Mouse (Mus musculus) embryonic facial prominence, embryonic 11.5 days (tissue): ENCODE data around the gene Pfn3. TPM values are rescaled to one million over a fixed set of nuclear protein-coding genes. Genes with fewer than 3 reads are reported as not detected.

Experiments used
- ATAC-seq: fragments of 200-750 bp; cut with Nextera tagmentation; replicated peaks from 2 replicates; pipeline ENCODE4 v1.8.0; 2017; ENCODE audit warnings: low read depth; ENCODE audit not compliant: insufficient number of reproducible peaks, low FRiP score, low TSS enrichment
- DNase-seq: peaks from one replicate; pipeline ENCODE4 v3.0.0-alpha.2; 2015; ENCODE audit warnings: low spot score
- H3K27ac ChIP-seq: fragments of 300-500 bp; sonication (generic); replicated peaks from 2 replicates; pipeline ENCODE4 v1.5.1; 2014; ENCODE audit warnings: mild to moderate bottlenecking, low read depth, low read length, control low read depth
- H3K27me3 ChIP-seq: fragments of 300-500 bp; sonication (generic); 2 replicates; pipeline ENCODE4 v1.6.1; 2014; ENCODE audit warnings: mild to moderate bottlenecking, low read length, moderate library complexity, mixed read lengths; ENCODE audit not compliant: control insufficient read depth, insufficient read depth
- H3K36me3 ChIP-seq: fragments of 300-500 bp; sonication (generic); replicated peaks from 2 replicates; pipeline ENCODE4 v1.6.1; 2014; ENCODE audit warnings: low read depth, mild to moderate bottlenecking, low read length, moderate library complexity, mixed read lengths; ENCODE audit not compliant: control insufficient read depth, insufficient read depth
- H3K4me1 ChIP-seq: fragments of 300-500 bp; sonication (generic); 2 replicates; pipeline ENCODE4 v1.6.1; 2014; ENCODE audit warnings: low read length, mixed read lengths; ENCODE audit not compliant: control insufficient read depth, insufficient read depth
- H3K4me2 ChIP-seq: fragments of 300-500 bp; sonication (generic); 2 replicates; pipeline ENCODE4 v1.6.1; 2014; ENCODE audit warnings: low read depth, mild to moderate bottlenecking, control low read depth, low read length, moderate library complexity
- H3K4me3 ChIP-seq: fragments of 300-500 bp; sonication (generic); 2 replicates; pipeline ENCODE4 v1.5.1; 2014; ENCODE audit warnings: low read depth, low read length, control low read depth
- H3K9ac ChIP-seq: fragments of 300-500 bp; sonication (generic); replicated peaks from 2 replicates; pipeline ENCODE4 v1.6.1; 2014; ENCODE audit warnings: mild to moderate bottlenecking, control low read depth, low read length
- H3K9me3 ChIP-seq: fragments of 300-500 bp; sonication (generic); replicated peaks from 2 replicates; pipeline ENCODE4 v1.6.1; 2016; ENCODE audit warnings: mild to moderate bottlenecking, low read length, inconsistent platforms, mixed read lengths; ENCODE audit not compliant: control insufficient read depth
- WGBS: fragments of 180-500 bp; shearing (Covaris S2); extraction: QIAGEN DNeasy Blood & Tissue Kit; methylation state at CpG from one replicate; pipeline ENCODE4 v1.1.7; 2014; 5-methylcytosine and 5-hydroxymethylcytosine counted together
- polyA plus RNA-seq: library from polyadenylated mRNA; unstranded; fragments of >200 nt; fragmentation: Nextera tagmentation; extraction: Ambion mirVana; gene quantifications from 2 replicates; pipeline ENCODE4 v1.2.1, GENCODE M21; 2014

The Pfn3 gene
- polyA plus RNA-seq, 1 experiment from 2014 or later, result not detected

DNA sequence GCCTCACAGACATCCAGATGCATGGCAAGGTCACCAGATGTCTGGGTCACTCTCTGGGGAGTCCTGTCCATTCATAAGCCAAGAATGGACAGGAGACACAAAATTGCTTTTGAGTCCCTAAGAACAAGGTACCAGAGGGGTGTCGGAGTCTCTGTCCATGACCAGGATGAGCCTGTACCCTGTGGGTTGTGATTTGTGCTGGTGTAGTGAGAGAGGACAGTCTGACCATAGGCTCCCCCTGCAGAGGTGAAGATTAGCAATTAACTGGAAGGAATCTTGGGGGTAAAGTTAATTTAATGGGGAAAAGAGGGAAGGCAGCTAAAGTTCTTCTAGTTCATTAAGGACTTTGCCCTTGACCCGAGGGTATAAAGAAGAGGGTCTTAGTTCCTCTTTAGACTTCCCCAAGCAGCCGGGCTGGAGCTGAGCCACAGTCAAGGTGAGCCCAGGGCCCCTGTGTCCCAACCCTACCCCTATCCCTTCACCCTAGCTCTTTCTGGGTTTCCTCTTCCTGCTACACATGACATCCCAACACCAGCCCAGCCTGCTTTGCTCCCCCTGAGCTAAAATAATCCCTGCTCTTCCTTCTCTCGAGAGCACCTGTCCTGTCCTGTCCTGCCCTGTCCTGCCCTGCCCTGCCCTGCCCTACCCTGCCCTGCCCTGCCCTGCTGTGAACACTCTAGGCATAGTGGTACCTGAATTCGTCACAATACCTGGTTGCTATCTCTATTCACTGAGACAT is 15.6 kb downstream of the Pfn3 start:
- H3K27me3 ChIP-seq, result no peaks in the 10 kb centered on the region; the same call in 1 of the 2 replicates
- no peak overlapping the region for H3K27ac ChIP-seq
- no peak overlapping the region for H3K9ac ChIP-seq
- H3K4me3 ChIP-seq, result no peak overlapping the region
- no peaks in the 10 kb centered on the region for H3K9me3 ChIP-seq
- no peak overlapping the region for H3K4me2 ChIP-seq
- 58% methylated on average over 5 of the region's 5 CpGs for WGBS
- no peak for DNase-seq
- H3K4me1 ChIP-seq, result no peaks in the 10 kb centered on the region
- no peaks in the 10 kb centered on the region for H3K36me3 ChIP-seq
- ATAC-seq, result no peak

- DNase-seq, result no peak
- no peak within 1 kb of the TSS for H3K4me3 ChIP-seq
- H3K4me1 ChIP-seq, result no peaks in the 10 kb centered on the region
- H3K9me3 ChIP-seq, result no peaks in the 10 kb centered on the region
- no peak within 1 kb of the TSS for H3K9ac ChIP-seq
- no peaks in the 10 kb centered on the region for H3K36me3 ChIP-seq
- no peak within 1 kb of the TSS for H3K27ac ChIP-seq
- no peaks in the 10 kb centered on the region for H3K27me3 ChIP-seq
- no peak for ATAC-seq
- WGBS, result 85% methylated on average over 1 of the region's 1 CpGs
- H3K4me2 ChIP-seq, result no peak within 1 kb of the TSS
Measured at GRCm38 (mm10) chr13:55398088-55398487, 16.9 kb downstream of the Pfn3 start, which contains the start of gene Slc34a1. Slc34a1 (plus strand) TSS chr13:55398187.

- Histone ChIP-seq H3K27ac (no peak overlapping the region), H3K4me3 (no peak overlapping the region), H3K4me2 (no peak overlapping the region), H3K4me1 (no peaks in the 10 kb centered on the region), H3K9ac (no peak overlapping the region), H3K27me3 (no peaks in the 10 kb centered on the region), H3K9me3 (no peaks in the 10 kb centered on the region), H3K36me3 (no peaks in the 10 kb centered on the region)
- ATAC-seq, result no peak
- no peak for DNase-seq
- 56% methylated on average over 4 of the region's 4 CpGs for WGBS
Measured at GRCm38 (mm10) chr13:55392933-55393332, 22.1 kb downstream of the Pfn3 start.

DNA sequence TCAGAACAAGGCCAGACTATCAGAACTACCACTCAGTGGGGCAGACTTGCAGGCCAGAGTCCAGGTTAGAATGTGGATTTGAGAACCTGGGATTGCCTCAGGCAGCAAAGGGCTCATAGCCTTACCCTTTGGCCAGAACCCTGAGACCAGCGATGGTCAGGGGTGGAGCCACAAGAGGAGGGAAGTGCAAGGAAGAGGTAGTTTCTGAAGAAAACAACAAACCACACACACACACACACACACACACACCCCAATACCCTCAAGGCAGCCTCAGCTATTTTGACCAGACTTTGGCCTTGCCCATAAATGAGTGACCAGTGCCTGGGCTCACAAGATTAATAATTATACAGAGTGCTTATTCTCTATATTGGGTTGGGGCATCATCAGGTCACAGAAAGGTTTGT is 23.4 kb downstream of the Pfn3 start:
- no peak for ATAC-seq
- no peak for DNase-seq
- no peak overlapping the region for H3K9ac ChIP-seq
- WGBS, result 73% methylated on average over 1 of the region's 1 CpGs
- no peaks in the 10 kb centered on the region for H3K27me3 ChIP-seq
- no peak overlapping the region for H3K4me2 ChIP-seq
- no peak overlapping the region for H3K4me3 ChIP-seq
- H3K27ac ChIP-seq, result no peak overlapping the region
- no peaks in the 10 kb centered on the region for H3K36me3 ChIP-seq
- no peaks in the 10 kb centered on the region for H3K4me1 ChIP-seq
- no peaks in the 10 kb centered on the region for H3K9me3 ChIP-seq

DNA sequence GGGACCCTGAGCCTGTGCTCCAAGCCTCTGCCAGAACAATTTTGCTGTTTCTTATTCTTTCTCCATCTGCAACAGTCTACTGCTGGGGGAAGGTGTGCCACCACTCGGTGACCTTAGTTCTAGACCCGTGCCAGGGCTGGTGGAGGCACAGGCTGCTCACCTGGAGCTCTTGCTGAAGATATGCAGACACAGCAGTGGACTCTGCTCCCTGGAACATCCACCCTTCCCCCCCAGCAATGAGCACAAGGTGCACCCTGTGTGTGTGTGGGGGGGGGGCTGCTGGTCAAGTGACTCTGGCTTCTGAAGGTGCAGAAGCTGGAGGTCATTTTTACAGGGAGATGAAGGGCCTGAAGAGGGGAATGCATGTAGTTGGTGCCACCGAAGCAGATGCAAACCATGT is 24.4 kb downstream of the Pfn3 start:
- DNase-seq (no peak), ATAC-seq (no peak)
- Histone ChIP-seq H3K27ac (no peak overlapping the region), H3K4me2 (no peak overlapping the region), H3K4me1 (no peaks in the 10 kb centered on the region), H3K27me3 (no peaks in the 10 kb centered on the region), H3K9ac (no peak overlapping the region), H3K9me3 (no peaks in the 10 kb centered on the region), H3K36me3 (no peaks in the 10 kb centered on the region), H3K4me3 (no peak overlapping the region)
- 91% methylated on average over 3 of the region's 3 CpGs for WGBS

- no peak overlapping the region for H3K4me2 ChIP-seq
- DNase-seq (no peak), ATAC-seq (no peak)
- 78% methylated on average over 4 of the region's 4 CpGs for WGBS
- no peaks in the 10 kb centered on the region; the same call in 1 of the 2 replicates for H3K4me1 ChIP-seq
- H3K9me3 ChIP-seq, result no peaks in the 10 kb centered on the region
- H3K27me3 ChIP-seq, result peaks cover 29% of the 10 kb centered on the region
- H3K27ac ChIP-seq, result no peak overlapping the region
- H3K9ac ChIP-seq, result no peak overlapping the region
- H3K36me3 ChIP-seq, result no peaks in the 10 kb centered on the region
- no peak overlapping the region for H3K4me3 ChIP-seq
Measured at GRCm38 (mm10) chr13:55381790-55382189, 33.2 kb downstream of the Pfn3 start.

DNA sequence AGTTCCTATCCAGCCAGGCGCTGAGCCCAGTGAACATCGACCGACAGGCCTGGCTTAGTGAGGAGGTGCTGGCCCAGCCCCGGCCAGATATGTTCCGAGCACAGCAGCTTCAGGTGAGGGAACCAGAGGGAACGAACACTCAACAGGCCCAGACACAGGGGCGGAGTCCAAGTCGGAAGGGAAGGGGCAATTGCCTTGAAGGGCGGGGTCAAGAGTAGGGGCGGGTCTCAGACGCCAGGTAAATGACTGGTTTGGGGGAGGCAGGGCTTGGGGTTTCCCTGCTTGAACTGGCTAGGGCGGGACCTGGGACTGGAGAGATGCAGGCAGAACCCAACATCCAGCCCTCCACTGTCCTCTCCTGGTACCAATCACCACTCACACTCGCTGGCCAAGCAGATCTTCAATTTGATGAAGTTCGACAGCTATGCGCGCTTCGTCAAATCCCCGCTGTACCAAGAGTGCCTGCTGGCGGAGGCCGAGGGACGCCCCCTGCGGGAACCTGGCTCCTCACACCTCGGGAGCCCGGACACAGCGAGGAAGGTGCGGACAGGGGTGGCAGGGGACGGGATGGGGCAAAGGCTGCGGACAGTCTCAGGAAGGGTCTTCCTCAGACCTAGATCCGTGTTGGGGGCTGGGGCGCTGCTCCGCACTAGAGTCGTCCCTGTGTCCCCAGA is 36.0 kb downstream of the Pfn3 start:
- H3K9ac ChIP-seq, result no peak overlapping the region
- DNase-seq, result peak; percentile 15
- 6% methylated on average over 32 of the region's 32 CpGs for WGBS

DNA sequence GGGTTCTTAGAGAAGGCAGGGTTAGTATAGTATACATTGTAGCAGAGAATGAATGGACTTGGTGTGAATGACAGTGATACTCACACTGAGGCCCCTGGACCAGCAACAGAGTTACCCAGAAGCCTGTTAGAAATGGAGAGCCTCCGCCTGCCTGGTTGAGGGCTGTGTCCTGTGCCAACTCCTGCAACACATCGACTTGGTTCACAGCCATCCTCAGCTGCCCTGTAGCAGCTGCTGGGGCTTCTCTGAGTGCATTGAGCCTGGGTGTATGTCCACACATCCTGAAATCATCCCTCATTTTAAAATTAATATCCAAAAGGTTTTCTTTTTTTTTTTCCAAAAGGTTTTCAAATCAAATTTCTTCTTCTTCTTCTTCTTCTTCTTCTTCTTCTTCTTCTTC is 39.2 kb downstream of the Pfn3 start:
- H3K27me3 ChIP-seq, result peaks cover 27% of the 10 kb centered on the region
- H3K36me3 ChIP-seq, result no peaks in the 10 kb centered on the region
- no peak overlapping the region for H3K4me2 ChIP-seq
- H3K4me1 ChIP-seq, result no peaks in the 10 kb centered on the region; the same call in 1 of the 2 replicates
- H3K27ac ChIP-seq, result no peak overlapping the region
- no peak for ATAC-seq
- no peak overlapping the region for H3K4me3 ChIP-seq
- H3K9ac ChIP-seq, result no peak overlapping the region
- no peaks in the 10 kb centered on the region for H3K9me3 ChIP-seq
- DNase-seq, result no peak
- 71% methylated on average over 2 of the region's 2 CpGs for WGBS

More for the DNA sequence above, 36.0 kb downstream of the Pfn3 start:
- H3K4me1 ChIP-seq, result no peaks in the 10 kb centered on the region; the same call in 1 of the 2 replicates
- no peaks in the 10 kb centered on the region for H3K9me3 ChIP-seq
- no peak for ATAC-seq
- H3K4me3 ChIP-seq, result no peak overlapping the region
- peaks cover 29% of the 10 kb centered on the region for H3K27me3 ChIP-seq
- no peak overlapping the region for H3K4me2 ChIP-seq
- no peaks in the 10 kb centered on the region for H3K36me3 ChIP-seq
- no peak overlapping the region for H3K27ac ChIP-seq
